Mouse (Mus musculus) heart, postnatal 0 days (tissue): ENCODE data around the gene Mrpl4. TPM values are rescaled to one million over a fixed set of nuclear protein-coding genes. Genes with fewer than 3 reads are reported as not detected.
A peak's percentile ranks its signal among the peaks of the same experiment; 100 is the strongest.

ENCODE experiments used
- ATAC-seq: fragments of 200-750 bp; cut with Nextera tagmentation; 2 replicates; pipeline ENCODE4 v1.8.0; 2017; ENCODE audit warnings: low read depth, moderate number of reproducible peaks, moderate library complexity; ENCODE audit not compliant: insufficient read depth
- DNase-seq: peaks from one replicate; pipeline ENCODE4 v3.0.0-alpha.2; 2016; ENCODE audit warnings: low spot score
- H3K27ac ChIP-seq: fragments of 300-500 bp; sonication (generic); 2 replicates; pipeline ENCODE4 v1.5.1; 2014; ENCODE audit warnings: low read depth, mild to moderate bottlenecking
- H3K27me3 ChIP-seq: fragments of 300-500 bp; sonication (generic); 2 replicates; pipeline ENCODE4 v1.6.1; 2014; ENCODE audit warnings: low read length, mixed read lengths; ENCODE audit not compliant: control insufficient read depth, insufficient read depth
- H3K36me3 ChIP-seq: fragments of 300-500 bp; sonication (generic); replicated peaks from 2 replicates; pipeline ENCODE4 v1.6.1; 2014; ENCODE audit warnings: low read length, mixed read lengths; ENCODE audit not compliant: control insufficient read depth, insufficient read depth
- H3K4me1 ChIP-seq: fragments of 300-500 bp; sonication (generic); 2 replicates; pipeline ENCODE4 v1.6.1; 2014; ENCODE audit warnings: antibody characterized with exemption; ENCODE audit not compliant: control insufficient read depth, insufficient read depth
- H3K4me2 ChIP-seq: fragments of 300-500 bp; sonication (generic); 2 replicates; pipeline ENCODE4 v1.6.1; 2014; ENCODE audit warnings: low read depth, mild to moderate bottlenecking, low read length, moderate library complexity
- H3K4me3 ChIP-seq: fragments of 300-500 bp; sonication (generic); 2 replicates; pipeline ENCODE4 v1.5.1; 2014; ENCODE audit warnings: low read depth, low read length
- H3K9ac ChIP-seq: fragments of 300-500 bp; sonication (generic); replicated peaks from 2 replicates; pipeline ENCODE4 v1.6.1; 2014; ENCODE audit warnings: low read depth, low read length, mixed read lengths
- H3K9me3 ChIP-seq: fragments of 300-500 bp; sonication (generic); replicated peaks from 2 replicates; pipeline ENCODE4 v1.6.1; 2016; ENCODE audit warnings: low read length; ENCODE audit not compliant: control insufficient read depth
- CTCF ChIP-seq: IDR thresholded peaks from 2 replicates; pipeline ENCODE4 v1.5.1; 2016; ENCODE audit warnings: antibody characterized with exemption, control low read depth, low read depth
- EP300 ChIP-seq: IDR thresholded peaks from 2 replicates; pipeline ENCODE4 v1.6.1; 2016; ENCODE audit warnings: antibody characterized with exemption, low read depth
- WGBS: fragments of 180-500 bp; shearing (Covaris S2); extraction: QIAGEN DNeasy Blood & Tissue Kit; methylation state at CpG from one replicate; pipeline ENCODE4 v1.1.7; 2014; 5-methylcytosine and 5-hydroxymethylcytosine counted together
- polyA plus RNA-seq: library from polyadenylated mRNA; unstranded; fragments of >200 nt; fragmentation: Nextera tagmentation; extraction: Ambion mirVana; gene quantifications from 2 replicates; pipeline ENCODE4 v1.2.1, GENCODE M21; 2015
- total RNA-seq: library from RNA; depleted of rRNA; stranded (reverse); fragments of >200 nt; gene quantifications from 2 replicates; pipeline ENCODE4 v1.2.3, GENCODE M21; 2014; ENCODE audit warnings: low replicate concordance

Mrpl4 gene
- total and polyA plus RNA-seq, 2 experiments from 2014 or later: 193 to 239 TPM

DNA sequence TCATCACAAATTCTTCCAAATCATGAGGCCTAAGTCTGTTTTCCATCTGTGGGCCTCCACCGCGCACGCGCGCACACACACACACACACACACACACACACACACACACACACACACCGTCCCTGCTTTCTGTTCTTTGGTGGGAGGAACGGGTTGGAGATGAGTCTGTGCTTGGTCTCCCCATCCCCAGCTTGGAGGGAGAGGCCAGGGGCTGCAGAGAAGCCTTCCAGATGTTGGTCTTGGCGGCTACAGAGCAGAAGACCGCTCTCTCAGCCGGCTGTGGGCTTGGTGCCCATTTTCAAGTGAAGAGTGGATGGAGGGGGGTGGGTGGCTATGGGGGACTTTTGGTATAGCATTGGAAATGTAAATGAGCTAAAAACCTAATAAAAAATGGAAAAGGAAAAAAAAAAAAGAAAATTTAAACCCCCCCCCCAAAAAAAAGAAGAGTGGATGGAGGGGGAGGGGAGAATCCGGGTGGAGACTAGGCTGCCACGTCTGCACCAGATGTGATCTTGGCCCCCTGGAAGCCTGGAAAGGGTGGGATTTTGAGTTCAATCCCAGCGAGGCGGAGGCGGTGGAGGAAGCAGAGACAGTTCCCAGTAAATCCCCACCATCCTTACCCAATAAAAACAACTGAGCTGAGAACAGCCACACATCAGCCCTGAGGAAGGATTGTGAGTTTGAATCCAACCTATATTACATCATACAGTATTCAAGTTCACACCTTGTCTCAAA lies 15.4 kb upstream of the Mrpl4 start:
- Histone ChIP-seq H3K4me1 (peaks cover 8% of the 10 kb centered on the region; the same call in 1 of the 2 replicates), H3K27ac (0 out of 2 replicates have a peak overlapping the region, but pooled peaks have one; percentile 18), H3K9me3 (no peaks in the 10 kb centered on the region), H3K4me2 (no peak overlapping the region), H3K27me3 (no peaks in the 10 kb centered on the region), H3K9ac (no peak overlapping the region), H3K36me3 (no peaks in the 10 kb centered on the region), H3K4me3 (no peak overlapping the region)
- DNase-seq (no peak), ATAC-seq (peak; percentile 61)
- WGBS: 54% methylated on average over 15 of the region's 15 CpGs
- TF ChIP-seq CTCF (no peak), EP300 (no peak)

DNA sequence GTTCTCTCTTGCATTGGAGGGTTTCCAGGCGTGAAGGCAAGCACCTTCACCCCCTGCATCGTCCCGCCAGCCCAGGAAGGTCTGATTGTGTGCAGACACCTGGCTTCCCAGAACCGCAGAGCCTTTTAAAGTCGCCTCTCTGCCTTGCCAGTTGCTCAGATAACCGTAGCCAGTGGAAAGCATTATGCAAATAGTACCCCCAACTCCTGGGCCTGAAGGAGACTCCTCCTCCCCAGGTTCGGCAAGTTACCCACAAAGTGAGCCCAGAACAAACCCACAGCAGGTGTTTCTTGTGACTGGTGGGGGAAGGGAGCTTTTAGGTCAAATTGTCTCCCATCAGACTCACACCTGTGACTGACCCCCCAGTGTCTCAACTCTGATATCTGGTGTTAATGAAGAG lies 14.6 kb upstream of the Mrpl4 start:
- Histone ChIP-seq H3K4me3 (no peak overlapping the region), H3K27me3 (no peaks in the 10 kb centered on the region), H3K4me1 (peaks cover 7% of the 10 kb centered on the region; the same call in 1 of the 2 replicates), H3K9ac (no peak overlapping the region), H3K4me2 (no peak overlapping the region), H3K27ac (no peak overlapping the region), H3K36me3 (no peaks in the 10 kb centered on the region), H3K9me3 (no peaks in the 10 kb centered on the region)
- 28% methylated on average over 7 of the region's 7 CpGs for WGBS
- DNase-seq (no peak), ATAC-seq (no peak)
- TF ChIP-seq CTCF (no peak), EP300 (no peak)

DNA sequence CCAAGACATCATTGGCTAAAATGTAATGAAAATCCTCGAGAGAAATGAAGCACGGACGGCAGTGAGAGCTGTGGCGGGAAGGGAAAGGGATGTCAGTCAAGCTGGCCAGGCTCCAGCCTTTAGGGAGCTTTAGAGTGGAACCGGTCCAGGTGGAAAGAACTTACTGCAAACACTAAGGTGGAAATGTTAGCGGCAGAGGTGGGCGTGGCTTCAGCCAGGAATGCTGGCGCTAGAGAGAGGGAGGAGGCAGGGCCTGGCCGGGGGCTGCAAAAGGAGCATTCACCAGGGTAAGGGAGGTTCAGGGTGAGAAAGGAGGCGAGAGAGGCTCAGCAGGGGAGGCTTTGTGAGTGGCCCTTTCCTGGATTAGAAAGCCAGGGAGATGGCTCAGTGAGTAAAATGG lies 11.7 kb upstream of the Mrpl4 start:
- TF ChIP-seq CTCF (no peak), EP300 (no peak)
- H3K27me3 ChIP-seq: no peaks in the 10 kb centered on the region
- peak overlapping the region; percentile 36 for H3K4me2 ChIP-seq
- DNase-seq (no peak), ATAC-seq (no peak)
- no peak overlapping the region for H3K27ac ChIP-seq
- H3K4me3 ChIP-seq: 0 out of 2 replicates have a peak overlapping the region, but pooled peaks have one; percentile 5
- H3K4me1 ChIP-seq: no peaks in the 10 kb centered on the region
- H3K36me3 ChIP-seq: no peaks in the 10 kb centered on the region
- H3K9ac ChIP-seq: no peak overlapping the region
- 11% methylated on average over 10 of the region's 10 CpGs for WGBS
- H3K9me3 ChIP-seq: no peaks in the 10 kb centered on the region

DNA sequence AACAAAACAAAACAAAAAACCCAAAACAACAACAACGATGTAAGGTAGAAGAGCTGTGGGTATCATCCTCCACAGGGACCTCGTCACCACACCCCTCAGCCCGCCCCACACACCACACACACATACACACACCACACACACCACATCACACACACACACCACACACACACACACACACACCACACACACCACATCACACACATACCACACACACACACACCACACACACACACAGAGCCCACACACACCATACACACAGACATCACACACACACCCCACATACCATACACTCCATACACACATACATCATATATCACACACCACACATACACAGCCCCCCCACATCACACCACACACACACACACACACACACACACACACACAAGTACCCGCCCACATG lies 11.0 kb upstream of the Mrpl4 start:
- no peak overlapping the region for H3K4me2 ChIP-seq
- 92% methylated on average over 4 of the region's 4 CpGs for WGBS
- H3K9me3 ChIP-seq: no peaks in the 10 kb centered on the region
- no peak overlapping the region for H3K9ac ChIP-seq
- no peak overlapping the region for H3K4me3 ChIP-seq
- no peak for TF ChIP-seq EP300
- TF ChIP-seq CTCF: no peak
- H3K27ac ChIP-seq: no peak overlapping the region
- DNase-seq (no peak), ATAC-seq (no peak)
- no peaks in the 10 kb centered on the region for H3K27me3 ChIP-seq
- H3K4me1 ChIP-seq: no peaks in the 10 kb centered on the region
- H3K36me3 ChIP-seq: no peaks in the 10 kb centered on the region

DNA sequence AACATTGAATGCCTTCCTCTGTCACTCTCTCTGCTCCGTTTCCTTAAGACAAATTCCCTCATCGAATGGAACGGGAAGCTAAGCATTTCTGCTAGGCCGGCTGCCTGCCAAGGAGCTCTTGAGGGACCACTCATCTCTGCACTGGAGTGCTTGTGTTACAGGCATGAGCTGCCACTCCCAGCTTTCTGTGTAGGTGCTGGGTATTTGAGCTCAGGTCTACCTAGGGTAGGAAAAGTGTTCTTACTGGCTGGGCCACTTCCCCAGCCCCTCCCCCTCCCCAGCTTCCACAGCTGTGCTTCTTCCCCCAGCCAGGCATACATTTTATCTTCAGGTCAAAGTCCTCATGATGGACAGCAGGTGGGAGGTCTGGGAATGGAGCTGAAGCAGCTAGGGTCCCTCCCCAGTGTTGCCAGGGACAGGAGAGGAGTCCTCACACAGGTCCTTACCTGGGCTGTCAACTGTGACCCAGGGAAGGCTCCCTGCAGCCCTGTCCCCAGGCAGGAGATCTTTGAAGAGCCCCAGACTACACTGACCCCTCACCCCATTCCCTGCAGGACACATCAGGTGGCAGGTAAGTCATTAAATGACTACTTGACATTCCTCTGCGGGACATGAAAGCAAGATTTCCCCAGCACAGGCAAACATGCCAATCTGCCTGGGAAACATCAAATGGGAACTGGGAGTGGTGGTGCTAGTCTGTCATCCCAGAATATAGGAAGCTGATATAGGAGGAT lies 9.2 kb upstream of the Mrpl4 start:
- H3K4me2 ChIP-seq: no peak overlapping the region
- H3K36me3 ChIP-seq: no peaks in the 10 kb centered on the region
- no peaks in the 10 kb centered on the region for H3K9me3 ChIP-seq
- no peak overlapping the region for H3K27ac ChIP-seq
- H3K4me1 ChIP-seq: no peaks in the 10 kb centered on the region
- no peak overlapping the region for H3K4me3 ChIP-seq
- DNase-seq (no peak), ATAC-seq (no peak)
- H3K27me3 ChIP-seq: no peaks in the 10 kb centered on the region
- H3K9ac ChIP-seq: no peak overlapping the region
- 38% methylated on average over 5 of the region's 5 CpGs for WGBS
- TF ChIP-seq EP300: no peak
- TF ChIP-seq CTCF: no peak

DNA sequence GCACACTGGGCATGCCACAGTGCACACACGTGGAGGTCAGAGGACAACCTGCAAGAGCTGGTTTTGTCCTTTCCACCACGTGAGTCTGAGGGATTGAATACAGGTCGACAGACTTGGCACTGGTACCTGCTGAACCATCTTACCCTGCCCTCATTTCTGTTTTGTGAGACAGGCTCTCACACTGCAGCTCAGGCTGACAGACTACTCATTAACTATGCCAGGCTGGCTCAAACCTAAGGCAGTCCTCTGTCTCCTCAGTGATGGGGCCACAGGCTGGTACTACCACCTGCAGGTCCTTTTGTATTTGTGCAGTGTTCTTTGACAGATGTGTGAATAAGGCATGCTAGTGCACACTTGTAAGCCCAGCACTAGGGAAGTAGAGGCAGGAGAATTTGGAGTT lies 7.5 kb upstream of the Mrpl4 start:
- no peaks in the 10 kb centered on the region for H3K9me3 ChIP-seq
- no peak for DNase-seq
- H3K27me3 ChIP-seq: no peaks in the 10 kb centered on the region
- no peak overlapping the region for H3K27ac ChIP-seq
- no peak for TF ChIP-seq EP300
- no peak for TF ChIP-seq CTCF
- no peaks in the 10 kb centered on the region for H3K4me1 ChIP-seq
- H3K9ac ChIP-seq: no peak overlapping the region
- no peaks in the 10 kb centered on the region for H3K36me3 ChIP-seq
- no peak overlapping the region for H3K4me2 ChIP-seq
- no peak for ATAC-seq
- 80% methylated on average over 3 of the region's 3 CpGs for WGBS
- H3K4me3 ChIP-seq: no peak overlapping the region
